Mouse (Mus musculus) embryo, embryonic 11 days (tissue): ENCODE data around the gene Card10.
A peak's percentile ranks its signal among the peaks of the same experiment; 100 is the strongest.
"Not testable (repeated sequence)": the region's sequence is repeated elsewhere in the genome, so short reads cannot be mapped to it uniquely, and the experiment has no call there.

Experiments used
- DNase-seq: peaks from one replicate; pipeline ENCODE4 v3.0.0-alpha.2; 2015

Card10 gene

GRCm38 (mm10) chr15:78802776-78803391 lies at the start of gene Card10:
Card10 (minus strand) TSS chr15:78803042.
- peak; percentile 75 for DNase-seq

GRCm38 (mm10) chr15:78851505-78852153 lies 48.8 kb upstream of the Card10 start:
- peak; percentile 89 for DNase-seq

- no peak for DNase-seq
Measured at GRCm38 (mm10) chr15:78850944-78851343, 48.1 kb upstream of the Card10 start.

GRCm38 (mm10) chr15:78850059-78850824 lies 47.4 kb upstream of the Card10 start:
- no peak for DNase-seq

- DNase-seq: no peak
Measured at GRCm38 (mm10) chr15:78849485-78849884, 46.6 kb upstream of the Card10 start.

- DNase-seq: peak; percentile 81
Measured at GRCm38 (mm10) chr15:78848467-78848866, 45.6 kb upstream of the Card10 start.

- not testable (repeated sequence) for DNase-seq
Measured at GRCm38 (mm10) chr15:78846805-78847204, 44.0 kb upstream of the Card10 start.

GRCm38 (mm10) chr15:78846352-78846751 lies 43.5 kb upstream of the Card10 start:
- DNase-seq: no peak

- no peak for DNase-seq
Measured at GRCm38 (mm10) chr15:78845867-78846266, 43.0 kb upstream of the Card10 start.

- DNase-seq: no peak
Measured at GRCm38 (mm10) chr15:78845321-78845720, 42.5 kb upstream of the Card10 start.

GRCm38 (mm10) chr15:78844791-78845190 lies 41.9 kb upstream of the Card10 start:
- no peak for DNase-seq

GRCm38 (mm10) chr15:78843581-78844469 lies 41.0 kb upstream of the Card10 start:
- DNase-seq: no peak

GRCm38 (mm10) chr15:78842371-78843163 lies 39.7 kb upstream of the Card10 start, which contains the start of gene Cdc42ep1:
Cdc42ep1 (plus strand) TSS chr15:78842624.
- DNase-seq: peak; percentile 78

GRCm38 (mm10) chr15:78841161-78841790 lies 38.4 kb upstream of the Card10 start:
- no peak for DNase-seq

GRCm38 (mm10) chr15:78840751-78841150 lies 37.9 kb upstream of the Card10 start:
- DNase-seq: no peak

GRCm38 (mm10) chr15:78840241-78840640 lies 37.4 kb upstream of the Card10 start:
- DNase-seq: no peak

- DNase-seq: peak; percentile 85
Measured at GRCm38 (mm10) chr15:78839744-78840143, 36.9 kb upstream of the Card10 start.

GRCm38 (mm10) chr15:78836086-78836621 lies 33.3 kb upstream of the Card10 start:
- DNase-seq: peak; percentile 54

- DNase-seq: peak; percentile 46
Measured at GRCm38 (mm10) chr15:78835200-78836085, 32.6 kb upstream of the Card10 start.
